Mouse (Mus musculus): Measurements from ENCODE around the gene Ccr10. TPM values are rescaled to one million over a fixed set of nuclear protein-coding genes. Genes with fewer than 3 reads are reported as not detected.
"Not testable (repeated sequence)": the region's sequence is repeated elsewhere in the genome, so short reads cannot be mapped to it uniquely, and the experiment has no call there.

The Ccr10 gene
- total RNA-seq, 2 experiments from 2014 or later, result not detected

GRCm38 (mm10) chr11:101131701-101132100 is 43.5 kb downstream of the Ccr10 start:
- peak; percentile 59 for DNase-seq
- intact Hi-C loops (cut with DNase I), result no loop called here

DNA sequence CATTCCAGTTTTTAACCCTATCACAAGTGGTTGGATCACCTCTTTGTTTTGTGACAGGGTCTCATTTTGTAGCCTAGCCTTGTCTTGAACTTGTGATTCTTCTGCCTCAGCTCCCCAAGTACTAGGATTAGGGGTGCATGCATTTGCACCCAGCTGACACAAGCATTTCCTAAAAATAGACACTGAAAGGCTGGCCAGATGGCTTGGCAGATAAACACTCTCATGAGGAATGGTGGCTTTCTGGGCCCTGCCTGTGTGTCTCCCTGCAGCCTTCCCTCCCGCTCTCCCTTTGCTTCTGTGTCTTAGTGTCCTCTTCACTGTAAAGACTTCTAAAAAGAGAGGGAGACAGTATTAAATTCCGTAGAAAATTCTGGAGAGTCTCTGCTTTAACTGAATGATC is 44.1 kb downstream of the Ccr10 start:
- peak; percentile 34 for DNase-seq
- intact Hi-C loops (cut with DNase I), result no loop called here

DNA sequence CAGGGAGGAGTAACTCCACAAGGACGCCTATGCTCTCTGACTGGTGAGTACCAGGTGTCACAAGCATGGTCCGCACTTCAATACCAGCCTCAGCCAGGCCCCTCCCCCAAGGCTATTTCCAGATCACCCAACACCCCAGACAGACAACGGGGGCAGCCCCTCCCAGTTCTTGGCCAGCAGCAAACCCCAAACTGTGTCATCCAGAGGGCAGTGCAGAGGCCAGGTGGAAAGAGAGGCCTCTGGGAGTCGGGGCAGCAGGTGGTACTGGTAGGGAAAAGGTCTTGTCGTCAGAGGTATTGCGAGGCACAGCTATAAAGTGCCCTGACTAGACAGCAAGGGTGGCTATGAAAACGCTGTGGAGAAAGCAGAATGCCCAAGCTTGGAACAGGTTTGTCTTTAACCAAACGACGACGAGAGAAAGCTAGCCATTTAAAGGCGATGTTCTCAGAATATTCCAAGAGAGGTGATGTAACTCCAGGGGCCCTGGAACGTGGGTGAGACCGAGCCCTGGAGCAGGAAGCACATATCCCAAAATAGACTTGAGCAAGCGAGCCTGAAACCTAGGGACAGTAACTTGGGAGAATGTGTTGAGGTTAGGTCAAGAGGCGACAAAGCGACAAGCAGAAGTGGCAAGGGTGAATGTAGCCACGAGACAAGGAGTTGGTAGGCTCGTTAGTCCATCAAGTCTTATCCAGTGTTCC is 45.0 kb downstream of the Ccr10 start:
- intact Hi-C loops (cut with DNase I), result no loop called here
- no peak for DNase-seq

GRCm38 (mm10) chr11:101128996-101129577 is 46.2 kb downstream of the Ccr10 start:
- intact Hi-C loops (cut with DNase I), result no loop called here

DNA sequence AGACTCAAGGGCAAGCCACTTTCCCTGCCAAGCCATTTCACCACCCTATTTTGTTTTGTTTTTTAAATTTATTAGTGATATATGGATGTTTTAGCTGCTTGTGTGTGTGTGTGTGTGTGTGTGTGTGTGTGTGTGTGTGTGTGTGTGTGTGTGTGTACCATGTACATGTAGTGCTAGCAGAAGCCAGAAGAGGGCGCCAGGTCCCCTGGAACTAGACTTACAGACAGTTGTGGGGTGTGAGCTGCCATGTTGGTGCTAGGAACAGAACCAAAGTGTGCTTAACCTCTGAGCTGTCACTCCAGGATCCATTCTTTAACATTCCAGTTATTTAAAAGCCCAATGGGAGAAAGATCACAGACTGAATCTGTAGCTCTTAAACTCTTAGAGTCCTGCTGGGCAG is 48.2 kb downstream of the Ccr10 start:
- DNase-seq, result no peak
- intact Hi-C loops (cut with DNase I), result no loop called here

More at GRCm38 (mm10) chr11:101128996-101129577, 46.2 kb downstream of the Ccr10 start:
- peak; percentile 53 for DNase-seq

DNA sequence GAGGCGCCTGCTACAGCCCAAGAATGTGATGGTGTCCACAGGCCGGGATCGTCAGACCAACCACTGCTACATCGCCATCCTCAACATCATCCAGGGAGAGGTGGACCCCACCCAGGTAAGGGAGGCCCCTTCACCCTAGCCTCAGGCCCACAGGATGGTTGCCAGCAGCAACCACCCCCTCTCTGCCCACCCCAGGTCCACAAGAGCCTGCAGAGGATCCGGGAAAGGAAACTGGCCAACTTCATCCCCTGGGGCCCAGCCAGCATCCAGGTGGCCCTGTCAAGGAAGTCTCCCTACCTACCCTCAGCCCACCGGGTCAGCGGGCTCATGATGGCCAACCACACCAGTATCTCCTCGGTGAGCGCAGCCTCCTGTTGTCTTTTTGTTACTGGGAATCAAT is 50.2 kb downstream of the Ccr10 start:
- intact Hi-C loops (cut with DNase I); DNase-seq: not testable (repeated sequence)

GRCm38 (mm10) chr11:101124494-101124893 is 50.7 kb downstream of the Ccr10 start:
- DNase-seq; intact Hi-C loops (cut with DNase I): not testable (repeated sequence)

Small RNAs within 50 kb of the gene (microRNA-seq; reads per million reads assigned to microRNA genes)
- gene Gm27626, result not detected

Other genes with a start within 250 kb of the Ccr10 start
- gene Stat3, start 235.9 kb downstream of the Ccr10 start, total RNA-seq (2021), result 10 to 100 TPM; 32.4 to 36.7 TPM
- gene Cavin1, start 204.6 kb downstream of the Ccr10 start, total RNA-seq (2021), result 10 to 100 TPM; 22.6 to 22.8 TPM
- gene Atp6v0a1, start 166.0 kb downstream of the Ccr10 start, total RNA-seq (2021), result 100 to 1,000 TPM; 257 to 302 TPM
- gene Naglu, start 105.4 kb downstream of the Ccr10 start, total RNA-seq (2021), result 1 to 10 TPM; 8.3 to 9.6 TPM
- under 1 TPM; 0.52 to 0.76 TPM for gene Hsd17b1, start 97.0 kb downstream of the Ccr10 start, total RNA-seq (2021)
- gene Coasy, start 92.9 kb downstream of the Ccr10 start, total RNA-seq (2021), result 10 to 100 TPM; 28.3 to 32.0 TPM
- gene Mlx, start 88.2 kb downstream of the Ccr10 start, total RNA-seq (2021), result 10 to 100 TPM; 39.0 to 47.3 TPM
- gene Psmc3ip, start 80.0 kb downstream of the Ccr10 start, total RNA-seq (2021), result 1 to 10 TPM; 7.7 to 9.1 TPM
- gene Retreg3, start 55.5 kb downstream of the Ccr10 start, total RNA-seq (2021), result 10 to 100 TPM; 48.9 to 49.2 TPM
- 10 to 100 TPM; 42.9 TPM for gene Tubg1, start 55.5 kb downstream of the Ccr10 start, total RNA-seq (2021)
- 10 to 100 TPM; 38.6 to 41.6 TPM for gene Tubg2, start 19.5 kb downstream of the Ccr10 start, total RNA-seq (2021)
- 1 to 10 TPM; 4.8 to 7.4 TPM for gene Cntnap1, start 4.9 kb downstream of the Ccr10 start, total RNA-seq (2021)
- 1 to 10 TPM; 5.6 to 6.1 TPM for gene Plekhh3, start 4.1 kb downstream of the Ccr10 start, total RNA-seq (2021)
- 10 to 100 TPM; 34.3 to 36.6 TPM for gene Ezh1, start 51.0 kb upstream of the Ccr10 start, total RNA-seq (2021)
- gene Ramp2, start 70.6 kb upstream of the Ccr10 start, total RNA-seq (2021), result 10 to 100 TPM; 56.2 to 64.0 TPM
- 10 to 100 TPM; 76.2 to 77.1 TPM for gene Vps25, start 78.3 kb upstream of the Ccr10 start, total RNA-seq (2021)
- 1 to 10 TPM; 5.4 to 6.2 TPM for gene Wnk4, start 85.1 kb upstream of the Ccr10 start, total RNA-seq (2021)
- gene Cntd1, start 103.6 kb upstream of the Ccr10 start, total RNA-seq (2021), result under 1 TPM; 0.30 to 0.68 TPM
- 10 to 100 TPM; 80.2 to 87.2 TPM for gene Coa3, start 103.7 kb upstream of the Ccr10 start, total RNA-seq (2021)
- 100 to 1,000 TPM; 141 to 144 TPM for gene Becn1, start 126.8 kb upstream of the Ccr10 start, total RNA-seq (2021)
- 100 to 1,000 TPM in 1 of 2 experiments, 10 to 100 TPM in 1; 95.9 to 109 TPM for gene Psme3, start 140.8 kb upstream of the Ccr10 start, total RNA-seq (2021)
- gene Aoc2, start 149.6 kb upstream of the Ccr10 start, total RNA-seq (2021), result 1 to 10 TPM; 6.2 to 6.6 TPM
- gene Aoc3, start 155.2 kb upstream of the Ccr10 start, total RNA-seq (2021), result 1 to 10 TPM; 1.4 to 1.8 TPM
- gene G6pc, start 192.1 kb upstream of the Ccr10 start, total RNA-seq (2021), result not detected
- 10 to 100 TPM; 50.3 to 52.5 TPM for gene Aarsd1, start 242.2 kb upstream of the Ccr10 start, total RNA-seq (2021)
- 1 to 10 TPM; 4.5 to 6.5 TPM for gene Gm27029, start 249.4 kb upstream of the Ccr10 start, total RNA-seq (2021)
- gene Rundc1, start 249.6 kb upstream of the Ccr10 start, total RNA-seq (2021), result 10 to 100 TPM; 22.9 to 23.5 TPM
- gene Ptges3l, start 249.9 kb upstream of the Ccr10 start, total RNA-seq (2021), result 1 to 10 TPM; 1.2 to 2.4 TPM

All from left cerebral cortex, postnatal 4 days (tissue).